Mouse (Mus musculus) CH12.LX (cell line): ENCODE data around the gene Tshb. TPM values are rescaled to one million over a fixed set of nuclear protein-coding genes. Genes with fewer than 3 reads are reported as not detected.

Experiments used
- DNase-seq: peaks from one replicate; pipeline ENCODE4 v3.0.0-alpha.2; 2013; ENCODE audit errors: extremely low read depth
- H3K27ac ChIP-seq: 2 replicates; pipeline ENCODE4 v1.5.1; 2012; ENCODE audit warnings: low read depth, mild to moderate bottlenecking, control low read depth, moderate library complexity; ENCODE audit not compliant: insufficient read depth
- H3K27me3 ChIP-seq: replicated peaks from 2 replicates; pipeline ENCODE3; 2012; ENCODE audit warnings: inconsistent platforms
- H3K36me3 ChIP-seq, 2 experiments: replicated peaks in 1 of 2; 2 replicates each; pipeline versions ENCODE3 to v1.6.1; 2012; ENCODE audit warnings: inconsistent platforms in 1 of 2, low read length in 1 of 2, mild to moderate bottlenecking in 1 of 2, mixed read lengths in 1 of 2, moderate library complexity in 1 of 2; ENCODE audit not compliant: control insufficient read depth in 1 of 2, insufficient read depth in 1 of 2
- H3K4me1 ChIP-seq, 2 experiments: 2 replicates each; pipeline ENCODE4 v1.6.1; 2012; ENCODE audit warnings: inconsistent platforms in 1 of 2, moderate library complexity in 1 of 2; ENCODE audit not compliant: insufficient read depth in 2 of 2, control insufficient read depth in 1 of 2
- H3K4me2 ChIP-seq: 2 replicates; pipeline ENCODE4 v1.6.1; 2012; ENCODE audit warnings: low read depth, mild to moderate bottlenecking, control low read depth; ENCODE audit not compliant: poor library complexity, insufficient read depth, severe bottlenecking
- H3K4me3 ChIP-seq, 3 experiments: fragments of 150-350 bp in 1 of 3; sonication (generic) in 1 of 3; replicated peaks in 1 of 3; 2 replicates each; pipeline versions ENCODE3 to v1.5.1; 2011 to 2012; ENCODE audit warnings: low read depth in 2 of 3, low read length in 2 of 3, mild to moderate bottlenecking in 2 of 3, moderate library complexity in 2 of 3, control low read depth in 1 of 3, improper control_type of control experiment in 1 of 3, inconsistent platforms in 1 of 3, mixed read lengths in 1 of 3; ENCODE audit not compliant: poor library complexity in 1 of 3
- H3K79me2 ChIP-seq: replicated peaks from 2 replicates; pipeline ENCODE4 v1.6.1; 2012; ENCODE audit warnings: mild to moderate bottlenecking, moderate library complexity; ENCODE audit not compliant: control insufficient read depth, poor library complexity, insufficient read depth, severe bottlenecking; ENCODE audit errors: extremely low read depth
- H3K9ac ChIP-seq: 2 replicates; pipeline ENCODE4 v1.6.1; 2012; ENCODE audit warnings: low read depth, mild to moderate bottlenecking, control low read depth, moderate library complexity; ENCODE audit not compliant: insufficient read depth
- H3K9me3 ChIP-seq: replicated peaks from 2 replicates; pipeline ENCODE3; 2012; ENCODE audit warnings: low read length, inconsistent platforms, mixed read lengths
- ELF1 ChIP-seq: IDR thresholded peaks from 2 replicates; pipeline ENCODE4 v1.6.1; 2014; ENCODE audit warnings: low read depth, mild to moderate bottlenecking, inconsistent platforms, low read length, improper control_type of control experiment
- JUN ChIP-seq: IDR thresholded peaks from 2 replicates; pipeline ENCODE4 v1.6.1; 2011; ENCODE audit warnings: low read depth, mild to moderate bottlenecking, low read length, improper control_type of control experiment, moderate library complexity; ENCODE audit not compliant: insufficient read depth
- JUND ChIP-seq: conservative IDR thresholded peaks from 2 replicates; pipeline ENCODE4 v1.6.1; 2011; ENCODE audit warnings: low read depth, low read length, improper control_type of control experiment
- MAFK ChIP-seq: IDR thresholded peaks from 2 replicates; pipeline ENCODE4 v1.6.1; 2011; ENCODE audit warnings: low read length, improper control_type of control experiment; ENCODE audit not compliant: insufficient replicate concordance
- MAZ ChIP-seq: IDR thresholded peaks from 2 replicates; pipeline ENCODE4 v1.6.1; 2012; ENCODE audit warnings: low read depth, mild to moderate bottlenecking, inconsistent platforms, low read length, improper control_type of control experiment, moderate library complexity
- MYC ChIP-seq: IDR thresholded peaks from 2 replicates; pipeline ENCODE4 v1.6.1; 2011; ENCODE audit warnings: low read depth, mild to moderate bottlenecking, improper control_type of control experiment, low read length
- NRF1 ChIP-seq: IDR thresholded peaks from 2 replicates; pipeline ENCODE4 v1.6.1; 2014; ENCODE audit warnings: low read depth, mild to moderate bottlenecking, inconsistent platforms, low read length, improper control_type of control experiment, moderate library complexity
- POLR2A ChIP-seq: IDR thresholded peaks from 2 replicates; pipeline ENCODE4 v1.6.1; 2011; ENCODE audit warnings: low read depth, mild to moderate bottlenecking, improper control_type of control experiment, low read length
- POLR2AphosphoS2 ChIP-seq: IDR thresholded peaks from 2 replicates; pipeline ENCODE4 v1.6.1; 2011; ENCODE audit warnings: low read depth, low read length, improper control_type of control experiment
- RAD21 ChIP-seq: IDR thresholded peaks from 2 replicates; pipeline ENCODE4 v1.6.1; 2011; ENCODE audit warnings: low read depth, mild to moderate bottlenecking, low read length, improper control_type of control experiment, moderate library complexity
- SIN3A ChIP-seq: IDR thresholded peaks from 2 replicates; pipeline ENCODE4 v1.6.1; 2012; ENCODE audit warnings: low read length, improper control_type of control experiment, inconsistent platforms
- SMC3 ChIP-seq: IDR thresholded peaks from 2 replicates; pipeline ENCODE4 v1.6.1; 2011; ENCODE audit warnings: low read depth, low read length, improper control_type of control experiment
- TCF12 ChIP-seq: IDR thresholded peaks from 2 replicates; pipeline ENCODE4 v1.6.1; 2014; ENCODE audit warnings: low read depth, mild to moderate bottlenecking, inconsistent platforms, low read length, improper control_type of control experiment
- UBTF ChIP-seq: IDR thresholded peaks from 2 replicates; pipeline ENCODE4 v1.6.1; 2012; ENCODE audit warnings: low read depth, mild to moderate bottlenecking, inconsistent platforms, low read length, improper control_type of control experiment, moderate library complexity
- ZC3H11A ChIP-seq: IDR thresholded peaks from 2 replicates; pipeline ENCODE4 v1.6.1; 2012; ENCODE audit warnings: low read depth, mild to moderate bottlenecking, inconsistent platforms, low read length, improper control_type of control experiment
- ZMIZ1 ChIP-seq: IDR thresholded peaks from 2 replicates; pipeline ENCODE4 v1.6.1; 2012; ENCODE audit warnings: low read depth, mild to moderate bottlenecking, inconsistent platforms, low read length, improper control_type of control experiment
- ZNF384 ChIP-seq: IDR thresholded peaks from 2 replicates; pipeline ENCODE4 v1.6.1; 2012; ENCODE audit warnings: low read depth, low read length, improper control_type of control experiment, inconsistent platforms
- dilution Hi-C: fragments of 300-500 bp; cut with MboI; formaldehyde crosslinking; loops from 2 replicates; pipeline ENCODE4 v1.14.3; 2020; ENCODE audit warnings: low sequenced_read_pairs; ENCODE audit not compliant: extremely low pct_unique_long_range_greater_than_20kb, extremely low pct_ligation_motif_present
- in situ Hi-C: fragments of 300-500 bp; cut with MboI; formaldehyde crosslinking; loops from 3 replicates; pipeline ENCODE4 v1.14.3; 2019; ENCODE audit warnings: low sequenced_read_pairs, low pct_ligation_motif_present, low pct_unique_long_range_greater_than_20kb, mixed read lengths
- polyA plus RNA-seq: library from polyadenylated mRNA; unstranded; fragments of >175 nt; gene quantifications from 2 replicates; pipeline ENCODE4 v1.2.1, GENCODE M21; 2012; ENCODE audit warnings: low read depth; ENCODE audit not compliant: insufficient read length
- total RNA-seq, 2 experiments: library from RNA; depleted of rRNA; stranded (reverse); fragments of 300-350 nt in 1 of 2; fragments of >200 nt in 1 of 2; gene quantifications; 2 replicates each; pipeline ENCODE4 v1.2.3; 2012 to 2014

Gene Tshb
- total and polyA plus RNA-seq, 3 experiments: 0.19 TPM; not detected in 2

DNA sequence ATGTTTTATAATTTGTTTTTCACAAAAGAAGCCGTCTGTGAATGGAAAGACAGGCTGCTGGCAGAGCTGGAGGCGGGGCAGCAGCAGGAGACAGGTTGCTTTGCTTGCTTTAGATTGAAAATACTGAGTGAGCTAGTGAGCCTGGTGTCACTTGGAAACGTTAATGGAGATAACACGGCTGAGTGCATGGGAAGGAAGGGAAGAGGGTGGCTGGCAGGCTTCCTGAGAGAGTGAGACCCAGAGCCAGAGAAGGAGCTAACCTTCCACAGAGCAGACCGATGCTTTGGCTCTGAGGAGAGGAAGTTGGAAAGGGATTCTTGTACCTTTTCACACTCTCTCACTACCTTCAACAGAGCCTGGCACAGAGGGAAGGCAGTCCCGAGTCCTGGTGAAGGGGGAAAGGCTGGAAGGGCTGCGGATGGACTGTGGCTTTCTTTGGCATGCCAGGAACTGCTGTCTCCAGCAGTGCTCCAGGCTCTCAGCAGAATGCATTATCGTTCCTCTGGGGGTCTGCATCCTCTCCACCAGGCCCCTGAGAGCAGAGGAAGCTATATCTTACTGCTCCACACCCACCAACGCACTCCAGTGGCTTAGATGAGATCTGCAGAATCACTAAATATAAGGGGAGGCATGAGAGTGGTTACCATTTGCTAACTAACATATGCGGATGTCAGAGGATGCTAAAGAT lies 18.7 kb downstream of the Tshb start:
- no peak overlapping the region for H3K4me2 ChIP-seq

DNA sequence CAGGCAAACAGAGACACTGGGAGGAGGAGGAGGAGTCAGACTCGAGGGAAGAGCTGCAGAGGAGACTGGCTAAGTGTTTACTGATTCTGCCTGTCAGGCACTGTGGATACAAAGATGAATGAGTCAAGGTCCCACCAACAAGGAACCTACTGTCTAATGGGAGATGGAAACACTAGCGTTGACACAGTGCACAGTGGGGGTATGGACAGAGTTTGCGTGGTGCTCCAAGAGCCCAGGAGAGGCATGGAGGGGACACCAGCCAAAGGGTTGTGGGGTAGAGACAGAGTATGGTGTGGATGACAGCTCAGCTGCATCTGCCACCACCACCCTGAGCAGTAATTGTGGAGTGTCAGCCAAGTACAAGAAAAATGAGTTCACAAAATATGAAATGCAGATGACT lies 20.1 kb downstream of the Tshb start:
- no peak for DNase-seq
- in situ Hi-C loops (no loop called here), dilution Hi-C loops (no loop called here)
- Histone ChIP-seq H3K4me1 (no peaks in the 10 kb centered on the region), H3K36me3 (peaks cover 0 to 18% of the 10 kb centered on the region in 2 experiments), H3K4me3 (no peak overlapping the region), H3K27ac (no peak overlapping the region), H3K4me2 (no peak overlapping the region), H3K79me2 (no peaks in the 10 kb centered on the region), H3K9me3 (no peaks in the 10 kb centered on the region), H3K9ac (no peak overlapping the region), H3K27me3 (no peaks in the 10 kb centered on the region)
- TF ChIP-seq ZC3H11A: no peak
- TF ChIP-seq NRF1: no peak
- no peak for TF ChIP-seq TCF12
- no peak for TF ChIP-seq POLR2A

More for the DNA sequence above, 18.7 kb downstream of the Tshb start:
- DNase-seq: no peak
- H3K9ac ChIP-seq: no peak overlapping the region
- peaks cover 0 to 21% of the 10 kb centered on the region in 2 experiments for H3K36me3 ChIP-seq
- dilution Hi-C loops: no loop called here
- no peak overlapping the region for H3K27ac ChIP-seq
- no peaks in the 10 kb centered on the region for H3K27me3 ChIP-seq
- H3K9me3 ChIP-seq: no peaks in the 10 kb centered on the region
- TF ChIP-seq MAZ (no peak), RAD21 (no peak), ZMIZ1 (no peak), ZNF384 (no peak), POLR2AphosphoS2 (no peak), NRF1 (no peak), JUND (no peak), UBTF (no peak), JUN (no peak), MAFK (no peak), ELF1 (no peak), SIN3A (no peak), MYC (no peak), SMC3 (no peak)
- no peaks in the 10 kb centered on the region for H3K4me1 ChIP-seq
- no peaks in the 10 kb centered on the region for H3K79me2 ChIP-seq
- H3K4me3 ChIP-seq: no peak overlapping the region
- in situ Hi-C loops: no loop called here
